ENCODE assay signal across 24 mouse cellular contexts in the genomic region with DNA sequence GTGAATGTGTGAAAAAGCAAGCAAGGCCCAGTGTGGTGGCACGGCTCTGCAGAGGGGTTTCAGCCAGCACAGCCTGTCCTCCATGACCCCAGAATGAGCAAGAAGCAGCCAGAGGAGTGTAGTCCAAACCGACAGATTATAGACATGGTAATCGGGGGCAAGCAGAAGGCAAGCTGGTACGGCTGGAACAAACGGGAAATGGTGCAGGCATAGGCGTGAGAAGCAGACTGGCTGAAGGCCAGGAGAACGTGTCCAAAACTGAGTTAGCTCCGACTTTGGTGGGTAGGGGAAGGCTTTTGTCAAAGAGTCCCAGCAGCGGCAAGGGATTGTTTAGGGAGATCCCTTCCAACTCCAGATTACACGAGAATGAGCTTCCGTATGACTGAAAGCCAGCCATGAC. TPM values are rescaled to one million over a fixed set of nuclear protein-coding genes. Genes with fewer than 3 reads are reported as not detected.
DNase-seq lines count a peak whose midpoint lies in the region; ATAC-seq lines count a peak whose summit lies in the region.
"Had no signal": no experiment of that assay in that cellular context is flagged by ENCODE, and none has a peak within 500 bp of the region (broad histone marks: within the 10 kb centered on the region; RNA-seq: fewer than 3 reads in every experiment).

No protein-coding gene starts in this region.

- DNase-seq in forebrain, embryonic 10.5 days (ENCODE audit: extremely low spot score, low spot score): no peak
- DNase-seq in layer of hippocampus, adult 9-11 months: peak; percentile 25
- no peak for DNase-seq in layer of hippocampus, adult 11-12 months (ENCODE audit: low spot score)
- peak; percentile 34 for DNase-seq in lung, postnatal 10 days
- DNase-seq in lung, postnatal 4 days: no peak
- DNase-seq in layer of hippocampus, postnatal 14 days (ENCODE audit: low spot score in 2 of 2): peak; percentile 50 to 82
- no peak for DNase-seq in thymus, postnatal 36 days
- DNase-seq: adrenal gland, adult 2 months; cerebellum, adult 11-12 months; gastrocnemius, postnatal 10 days; heart, postnatal 10 days; kidney, adult 8-10 months; kidney, postnatal 10 days; lung, adult 18-20 months; lung, postnatal 36 days; spleen, adult 18-20 months had no signal

- no peak overlapping the region for H3K4me3 ChIP-seq in forebrain, embryonic 15.5 days
- H3K4me3 ChIP-seq in forebrain, embryonic 10.5 days: no peak overlapping the region
- H3K4me3 ChIP-seq: heart, embryonic 12.5 days; hindbrain, embryonic 12.5 days; intestine, embryonic 15.5 days; limb, embryonic 15.5 days; midbrain, embryonic 10.5 days had no signal

- H3K36me3 ChIP-seq in forebrain, embryonic 15.5 days: no peaks in the 10 kb centered on the region
- no peaks in the 10 kb centered on the region for H3K36me3 ChIP-seq in forebrain, embryonic 10.5 days (replicated peaks)
- H3K36me3 ChIP-seq: G1E; heart, embryonic 12.5 days; hindbrain, embryonic 12.5 days; intestine, embryonic 15.5 days; limb, embryonic 15.5 days; midbrain, embryonic 10.5 days had no signal

- H3K27ac ChIP-seq in forebrain, embryonic 15.5 days (replicated peaks): no peak overlapping the region
- no peak overlapping the region for H3K27ac ChIP-seq in forebrain, embryonic 10.5 days
- H3K27ac ChIP-seq: hindbrain, embryonic 12.5 days; intestine, embryonic 15.5 days; limb, embryonic 15.5 days; midbrain, embryonic 10.5 days had no signal

- 45% methylated on average over 11 of the region's 11 CpGs for WGBS in forebrain, embryonic 15.5 days
- WGBS in forebrain, embryonic 10.5 days: 94% methylated on average over 11 of the region's 11 CpGs

- H3K9me3 ChIP-seq in forebrain, embryonic 15.5 days: no peaks in the 10 kb centered on the region
- no peaks in the 10 kb centered on the region for H3K9me3 ChIP-seq in forebrain, embryonic 10.5 days
- H3K9me3 ChIP-seq: G1E; heart, embryonic 12.5 days; hindbrain, embryonic 12.5 days; intestine, embryonic 15.5 days; limb, embryonic 15.5 days; midbrain, embryonic 10.5 days had no signal

- H3K27me3 ChIP-seq in forebrain, embryonic 15.5 days: no peaks in the 10 kb centered on the region
- H3K27me3 ChIP-seq in forebrain, embryonic 10.5 days (ENCODE audit: poor library complexity, severe bottlenecking): no peaks in the 10 kb centered on the region
- H3K27me3 ChIP-seq: CH12.LX; heart, embryonic 12.5 days; hindbrain, embryonic 12.5 days; intestine, embryonic 15.5 days; limb, embryonic 15.5 days had no signal

- peak; percentile 30; the same call in 1 of the 2 replicates for ATAC-seq in forebrain, embryonic 15.5 days (replicated peaks)
- ATAC-seq: intestine, embryonic 15.5 days had no signal

- H3K9ac ChIP-seq in forebrain, embryonic 15.5 days (replicated peaks): no peak overlapping the region
- H3K9ac ChIP-seq: heart, embryonic 12.5 days; hindbrain, embryonic 12.5 days; intestine, embryonic 15.5 days; limb, embryonic 15.5 days had no signal

- H3K4me2 ChIP-seq in forebrain, embryonic 15.5 days (replicated peaks): no peak overlapping the region
- H3K4me2 ChIP-seq: heart, embryonic 12.5 days; hindbrain, embryonic 12.5 days; intestine, embryonic 15.5 days; limb, embryonic 15.5 days had no signal

- H3K4me1 ChIP-seq in forebrain, embryonic 15.5 days: peaks cover 21% of the 10 kb centered on the region
- peaks cover 16% of the 10 kb centered on the region for H3K4me1 ChIP-seq in forebrain, embryonic 10.5 days

RNA-seq across cellular contexts. Expression of gene Bcl2l11, which starts 44.1 kb away (rescaled TPM):
- polyA plus RNA-seq in forebrain, embryonic 15.5 days (2015; fragmentation: Nextera tagmentation; extraction: Ambion mirVana): 11.8 and 12.0 TPM in 2 replicates
- 22.1 and 26.3 TPM in 2 replicates for polyA plus RNA-seq in forebrain, embryonic 10.5 days (2016; fragmentation: Nextera tagmentation; extraction: Ambion mirVana)
- total RNA-seq in layer of hippocampus, postnatal 14 days (2021): 1 to 10 TPM; 8.4 to 8.8 TPM

Comparison
In these comparisons a context has a peak if more than half of its experiments do, and no peak if none do; other contexts are left out.
1. DNase-seq: peak in layer of hippocampus, adult 9-11 months (single experiment), lung, postnatal 10 days (single experiment) and layer of hippocampus, postnatal 14 days (2 of 2); none in forebrain, embryonic 10.5 days (single experiment), layer of hippocampus, adult 11-12 months (single experiment), lung, postnatal 4 days (0 of 2) and thymus, postnatal 36 days (0 of 2).